Mouse (Mus musculus) midbrain, embryonic 14.5 days (tissue): Measurements from ENCODE around the gene Bcl2. TPM values are rescaled to one million over a fixed set of nuclear protein-coding genes. Genes with fewer than 3 reads are reported as not detected.
A peak's percentile ranks its signal among the peaks of the same experiment; 100 is the strongest.

Experiments used
- ATAC-seq: fragments of 200-750 bp; cut with Nextera tagmentation; 2 replicates; pipeline ENCODE4 v1.8.0; 2017; ENCODE audit warnings: moderate number of reproducible peaks, moderate library complexity; ENCODE audit not compliant: low FRiP score, low TSS enrichment
- DNase-seq: peaks from one replicate; pipeline ENCODE4 v3.0.0-alpha.2; 2015
- H3K27ac ChIP-seq: fragments of 300-500 bp; sonication (generic); replicated peaks from 2 replicates; pipeline ENCODE4 v1.5.1; 2014; ENCODE audit warnings: mild to moderate bottlenecking, low read depth, low read length, moderate library complexity
- H3K27me3 ChIP-seq: fragments of 300-500 bp; sonication (generic); 2 replicates; pipeline ENCODE4 v1.6.1; 2014; ENCODE audit warnings: low read length, control low read depth, mixed read lengths; ENCODE audit not compliant: control insufficient read depth, insufficient read depth
- H3K36me3 ChIP-seq: fragments of 300-500 bp; sonication (generic); 2 replicates; pipeline ENCODE4 v1.6.1; 2014; ENCODE audit warnings: low read length, control low read depth; ENCODE audit not compliant: control insufficient read depth, insufficient read depth
- H3K4me1 ChIP-seq: fragments of 300-500 bp; sonication (generic); 2 replicates; pipeline ENCODE4 v1.6.1; 2014; ENCODE audit warnings: mild to moderate bottlenecking, antibody characterized with exemption, low read length, control low read depth; ENCODE audit not compliant: control insufficient read depth, insufficient read depth
- H3K4me2 ChIP-seq: fragments of 300-500 bp; sonication (generic); 2 replicates; pipeline ENCODE4 v1.6.1; 2014; ENCODE audit warnings: mild to moderate bottlenecking, low read length, moderate library complexity
- H3K4me3 ChIP-seq: fragments of 300-500 bp; sonication (generic); replicated peaks from 2 replicates; pipeline ENCODE4 v1.5.1; 2014; ENCODE audit warnings: low read depth, low read length
- H3K9ac ChIP-seq: fragments of 300-500 bp; sonication (generic); replicated peaks from 2 replicates; pipeline ENCODE4 v1.6.1; 2014; ENCODE audit warnings: mild to moderate bottlenecking, low read length, moderate library complexity
- H3K9me3 ChIP-seq: fragments of 300-500 bp; sonication (generic); 2 replicates; pipeline ENCODE4 v1.6.1; 2016; ENCODE audit warnings: low read length, control low read depth, mixed read lengths; ENCODE audit not compliant: control insufficient read depth
- WGBS: fragments of 180-500 bp; shearing (Covaris S2); extraction: QIAGEN DNeasy Blood & Tissue Kit; methylation state at CpG from one replicate; pipeline ENCODE4 v1.1.7; 2014; 5-methylcytosine and 5-hydroxymethylcytosine counted together
- polyA plus RNA-seq: library from polyadenylated mRNA; unstranded; fragments of >200 nt; fragmentation: Nextera tagmentation; extraction: Ambion mirVana; gene quantifications from 2 replicates; pipeline ENCODE4 v1.2.1, GENCODE M21; 2014

The Bcl2 gene
- polyA plus RNA-seq, 1 experiment from 2014 or later = 10.7 TPM

DNA sequence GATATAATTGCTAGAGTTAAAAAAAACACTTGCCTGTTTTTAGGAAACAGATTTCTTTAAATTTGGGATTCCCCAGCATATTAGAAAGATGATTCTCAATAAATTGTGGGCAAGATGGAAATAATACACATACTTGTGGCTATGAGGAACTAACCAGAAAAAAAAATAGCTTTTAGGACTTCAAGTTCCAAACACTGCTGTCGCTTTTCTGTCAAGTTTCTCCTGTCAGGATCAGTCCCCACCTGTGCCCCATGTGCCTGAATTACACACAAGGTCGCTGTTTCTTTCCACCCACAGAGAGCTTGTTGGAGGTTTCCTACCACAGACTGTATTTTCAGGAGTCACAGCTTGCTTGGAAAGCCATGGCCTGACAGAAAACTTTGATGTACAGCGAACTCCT, 70.5 kb downstream of the Bcl2 start:
- 84% methylated on average over 3 of the region's 3 CpGs for WGBS
- Histone ChIP-seq H3K27me3 (no peaks in the 10 kb centered on the region), H3K27ac (no peak overlapping the region), H3K4me3 (no peak overlapping the region), H3K9me3 (no peaks in the 10 kb centered on the region), H3K9ac (no peak overlapping the region), H3K4me1 (no peaks in the 10 kb centered on the region), H3K36me3 (no peaks in the 10 kb centered on the region), H3K4me2 (no peak overlapping the region)
- no peak for ATAC-seq
- DNase-seq = no peak

DNA sequence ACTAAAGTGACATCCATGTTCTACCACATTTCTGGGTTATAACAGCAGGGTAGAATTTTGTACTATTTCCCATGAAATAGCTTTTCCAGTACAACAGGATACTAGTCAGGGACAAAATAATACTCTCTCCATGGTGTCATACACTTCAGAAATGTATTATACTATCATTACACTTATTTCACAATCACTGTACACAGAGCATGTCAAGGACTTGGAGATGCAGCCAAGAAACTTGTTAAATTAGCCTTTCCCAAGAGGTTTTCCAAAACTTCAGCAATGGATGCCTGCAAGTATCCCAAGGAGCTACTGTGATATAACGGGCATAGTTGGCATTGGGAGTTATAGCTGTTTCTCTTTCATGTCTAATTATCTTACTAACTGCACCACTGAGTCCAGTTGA, 73.5 kb downstream of the Bcl2 start:
- 92% methylated on average over 1 of the region's 1 CpGs for WGBS
- Histone ChIP-seq H3K4me2 (no peak overlapping the region), H3K27ac (no peak overlapping the region), H3K9me3 (no peaks in the 10 kb centered on the region), H3K4me1 (no peaks in the 10 kb centered on the region), H3K27me3 (no peaks in the 10 kb centered on the region), H3K36me3 (no peaks in the 10 kb centered on the region), H3K4me3 (no peak overlapping the region), H3K9ac (no peak overlapping the region)
- DNase-seq = no peak
- ATAC-seq = no peak

DNA sequence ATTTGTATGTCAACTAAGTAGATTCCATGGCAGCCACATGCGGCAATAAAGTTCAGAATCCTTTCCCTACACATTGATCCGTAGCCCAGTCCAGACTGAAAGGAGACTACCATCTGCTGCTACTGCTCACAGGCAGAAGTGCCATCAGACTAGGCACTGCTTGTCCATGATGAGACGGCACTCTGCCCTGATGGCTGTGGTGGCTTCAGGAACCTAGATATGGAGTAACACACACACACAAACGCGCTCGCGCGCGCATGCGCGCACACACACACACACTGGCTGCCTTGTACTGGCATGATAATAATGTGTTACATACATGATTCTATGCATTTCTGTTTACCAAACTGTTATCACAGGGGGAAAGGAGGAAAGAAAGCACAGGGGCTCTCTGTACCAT, 76.4 kb downstream of the Bcl2 start:
- H3K9ac ChIP-seq = no peak overlapping the region
- no peak overlapping the region for H3K4me3 ChIP-seq
- ATAC-seq (no peak), DNase-seq (no peak)
- H3K9me3 ChIP-seq = no peaks in the 10 kb centered on the region
- H3K27ac ChIP-seq = no peak overlapping the region
- no peak overlapping the region for H3K4me2 ChIP-seq
- 91% methylated on average over 11 of the region's 11 CpGs for WGBS
- no peaks in the 10 kb centered on the region for H3K4me1 ChIP-seq
- H3K27me3 ChIP-seq = no peaks in the 10 kb centered on the region
- no peaks in the 10 kb centered on the region for H3K36me3 ChIP-seq

GRCm38 (mm10) chr1:106636714-106637113, 77.4 kb downstream of the Bcl2 start:
- Histone ChIP-seq H3K4me2 (no peak overlapping the region), H3K27ac (no peak overlapping the region), H3K4me3 (no peak overlapping the region), H3K9ac (no peak overlapping the region), H3K4me1 (no peaks in the 10 kb centered on the region), H3K36me3 (no peaks in the 10 kb centered on the region), H3K27me3 (no peaks in the 10 kb centered on the region), H3K9me3 (no peaks in the 10 kb centered on the region)
- DNase-seq = no peak
- WGBS = 60% methylated on average over 2 of the region's 2 CpGs
- no peak for ATAC-seq

- Histone ChIP-seq H3K36me3 (no peaks in the 10 kb centered on the region), H3K9me3 (no peaks in the 10 kb centered on the region), H3K27ac (no peak overlapping the region), H3K4me3 (no peak overlapping the region), H3K4me2 (no peak overlapping the region), H3K27me3 (no peaks in the 10 kb centered on the region), H3K9ac (no peak overlapping the region), H3K4me1 (peaks cover 15% of the 10 kb centered on the region; the same call in 1 of the 2 replicates)
- no peak for DNase-seq
- 83% methylated on average over 3 of the region's 3 CpGs for WGBS
- ATAC-seq = no peak
These were observed 80.9 kb downstream of the Bcl2 start for GRCm38 (mm10) chr1:106633207-106633606.

GRCm38 (mm10) chr1:106631869-106632463, 82.1 kb downstream of the Bcl2 start:
- H3K4me1 ChIP-seq = peaks cover 15% of the 10 kb centered on the region; the same call in 1 of the 2 replicates
- no peak overlapping the region for H3K27ac ChIP-seq
- ATAC-seq = no peak
- WGBS = 94% methylated on average over 3 of the region's 3 CpGs
- H3K27me3 ChIP-seq = no peaks in the 10 kb centered on the region
- no peaks in the 10 kb centered on the region for H3K9me3 ChIP-seq
- no peaks in the 10 kb centered on the region for H3K36me3 ChIP-seq
- H3K4me2 ChIP-seq = no peak overlapping the region
- no peak for DNase-seq
- H3K4me3 ChIP-seq = no peak overlapping the region
- H3K9ac ChIP-seq = no peak overlapping the region

DNA sequence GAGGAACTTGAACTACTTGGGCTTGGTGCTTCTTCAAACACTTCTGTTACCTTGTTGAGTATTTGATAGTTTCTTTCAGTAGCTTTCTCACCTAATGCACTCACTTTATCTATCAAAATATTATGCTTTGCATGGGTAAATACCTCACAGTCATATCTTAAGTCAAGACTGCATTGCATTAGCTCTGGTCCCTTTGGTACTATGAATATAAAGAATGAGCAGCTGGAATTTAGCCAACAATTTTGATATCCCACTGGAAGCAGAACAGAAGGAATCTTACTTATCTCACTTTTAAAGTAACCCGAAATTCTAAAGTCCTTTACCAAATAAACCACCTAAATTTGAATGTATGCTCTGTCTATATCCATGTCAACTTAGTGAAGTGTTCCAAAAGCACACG, 83.1 kb downstream of the Bcl2 start:
- H3K4me1 ChIP-seq = peaks cover 15% of the 10 kb centered on the region; the same call in 1 of the 2 replicates
- no peak overlapping the region; the same call in 1 of the 2 replicates for H3K27ac ChIP-seq
- DNase-seq (no peak), ATAC-seq (no peak)
- H3K9me3 ChIP-seq = no peaks in the 10 kb centered on the region
- WGBS = 84% methylated on average over 2 of the region's 2 CpGs
- no peak overlapping the region for H3K9ac ChIP-seq
- H3K27me3 ChIP-seq = no peaks in the 10 kb centered on the region
- no peaks in the 10 kb centered on the region for H3K36me3 ChIP-seq
- no peak overlapping the region for H3K4me3 ChIP-seq
- H3K4me2 ChIP-seq = no peak overlapping the region

- Histone ChIP-seq H3K27ac (no peak overlapping the region), H3K4me2 (no peak overlapping the region), H3K27me3 (no peaks in the 10 kb centered on the region), H3K4me3 (no peak overlapping the region), H3K4me1 (peaks cover 15% of the 10 kb centered on the region; the same call in 1 of the 2 replicates), H3K36me3 (no peaks in the 10 kb centered on the region), H3K9me3 (no peaks in the 10 kb centered on the region), H3K9ac (no peak overlapping the region)
- WGBS = 21% methylated on average over 4 of the region's 4 CpGs
- 0 out of 2 replicates have a peak, but pooled peaks have one; percentile 31 for ATAC-seq
- peak; percentile 31 for DNase-seq
These were observed 84.0 kb downstream of the Bcl2 start for GRCm38 (mm10) chr1:106629931-106630682.

- Histone ChIP-seq H3K9ac (no peak overlapping the region), H3K27me3 (no peaks in the 10 kb centered on the region), H3K4me2 (no peak overlapping the region), H3K9me3 (no peaks in the 10 kb centered on the region), H3K27ac (0 out of 2 replicates have a peak overlapping the region, but pooled peaks have one; percentile 22), H3K36me3 (no peaks in the 10 kb centered on the region), H3K4me3 (no peak overlapping the region), H3K4me1 (peaks cover 15% of the 10 kb centered on the region; the same call in 1 of the 2 replicates)
- 14% methylated on average over 4 of the region's 4 CpGs for WGBS
- DNase-seq (no peak), ATAC-seq (peak; percentile 35; the same call in 1 of the 2 replicates)
These were observed 84.6 kb downstream of the Bcl2 start for GRCm38 (mm10) chr1:106629470-106629830.
